Mouse (Mus musculus) heart, embryonic 11.5 days (tissue): ENCODE results near the gene Rasgrf1. TPM values are rescaled to one million over a fixed set of nuclear protein-coding genes. Genes with fewer than 3 reads are reported as not detected.

ENCODE experiments used
- ATAC-seq: fragments of 200-750 bp; cut with Nextera tagmentation; replicated peaks from 2 replicates; pipeline ENCODE4 v1.8.0; 2017; ENCODE audit warnings: moderate library complexity; ENCODE audit not compliant: insufficient number of reproducible peaks, low FRiP score, low TSS enrichment
- H3K27ac ChIP-seq: fragments of 300-500 bp; sonication (generic); 2 replicates; pipeline ENCODE4 v1.5.1; 2014; ENCODE audit warnings: mild to moderate bottlenecking, low read depth, low read length
- H3K27me3 ChIP-seq: fragments of 300-500 bp; sonication (generic); 2 replicates; pipeline ENCODE4 v1.6.1; 2014; ENCODE audit warnings: mild to moderate bottlenecking, low read length, mixed read lengths; ENCODE audit not compliant: control insufficient read depth, insufficient read depth
- H3K36me3 ChIP-seq: fragments of 300-500 bp; sonication (generic); 2 replicates; pipeline ENCODE4 v1.6.1; 2014; ENCODE audit warnings: mild to moderate bottlenecking, low read length, moderate library complexity, mixed read lengths; ENCODE audit not compliant: control insufficient read depth, insufficient read depth
- H3K4me1 ChIP-seq: fragments of 300-500 bp; sonication (generic); 2 replicates; pipeline ENCODE4 v1.6.1; 2014; ENCODE audit warnings: low read length; ENCODE audit not compliant: control insufficient read depth, insufficient read depth
- H3K4me2 ChIP-seq: fragments of 300-500 bp; sonication (generic); 2 replicates; pipeline ENCODE4 v1.6.1; 2014; ENCODE audit warnings: mild to moderate bottlenecking, moderate library complexity
- H3K4me3 ChIP-seq: fragments of 300-500 bp; sonication (generic); 2 replicates; pipeline ENCODE4 v1.5.1; 2014; ENCODE audit warnings: low read depth, low read length
- H3K9ac ChIP-seq: fragments of 300-500 bp; sonication (generic); 2 replicates; pipeline ENCODE4 v1.6.1; 2014; ENCODE audit warnings: mild to moderate bottlenecking, low read depth, low read length, moderate library complexity
- H3K9me3 ChIP-seq: fragments of 300-500 bp; sonication (generic); replicated peaks from 2 replicates; pipeline ENCODE4 v1.6.1; 2016; ENCODE audit warnings: low read length; ENCODE audit not compliant: control insufficient read depth
- WGBS: fragments of 180-500 bp; shearing (Covaris S2); extraction: QIAGEN DNeasy Blood & Tissue Kit; methylation state at CpG from one replicate; pipeline ENCODE4 v1.1.7; 2014; ENCODE audit not compliant: insufficient replicate concordance; 5-methylcytosine and 5-hydroxymethylcytosine counted together
- polyA plus RNA-seq: library from polyadenylated mRNA; unstranded; fragments of >200 nt; fragmentation: Nextera tagmentation; extraction: Ambion mirVana; gene quantifications from 2 replicates; pipeline ENCODE4 v1.2.1, GENCODE M21; 2014

Rasgrf1 gene
- polyA plus RNA-seq, 1 experiment from 2014 or later: 0.19 TPM

GRCm38 (mm10) chr9:89874434-89874833, 35.3 kb upstream of the Rasgrf1 start:
- H3K4me1 ChIP-seq: no peaks in the 10 kb centered on the region
- no peak for ATAC-seq
- H3K36me3 ChIP-seq: no peaks in the 10 kb centered on the region
- no peak overlapping the region for H3K4me2 ChIP-seq
- no peak overlapping the region for H3K4me3 ChIP-seq
- no peak overlapping the region for H3K9ac ChIP-seq
- H3K9me3 ChIP-seq: peaks cover 5% of the 10 kb centered on the region; the same call in 1 of the 2 replicates
- H3K27ac ChIP-seq: no peak overlapping the region
- peaks cover 39% of the 10 kb centered on the region for H3K27me3 ChIP-seq
- 55% methylated on average over 7 of the region's 7 CpGs for WGBS

- H3K36me3 ChIP-seq: no peaks in the 10 kb centered on the region
- H3K27me3 ChIP-seq: peaks cover 40% of the 10 kb centered on the region
- H3K4me2 ChIP-seq: no peak overlapping the region
- no peak overlapping the region for H3K9ac ChIP-seq
- no peak overlapping the region for H3K27ac ChIP-seq
- peaks cover 11% of the 10 kb centered on the region for H3K9me3 ChIP-seq
- WGBS: 53% methylated on average over 5 of the region's 5 CpGs
- no peak overlapping the region for H3K4me3 ChIP-seq
- ATAC-seq: no peak
- H3K4me1 ChIP-seq: no peaks in the 10 kb centered on the region
These were observed 34.2 kb upstream of the Rasgrf1 start for GRCm38 (mm10) chr9:89875551-89875950.

- ATAC-seq: no peak
- Histone ChIP-seq H3K9me3 (peaks cover 11% of the 10 kb centered on the region), H3K9ac (no peak overlapping the region), H3K4me1 (no peaks in the 10 kb centered on the region), H3K27me3 (peaks cover 38% of the 10 kb centered on the region), H3K27ac (no peak overlapping the region), H3K4me3 (no peak overlapping the region), H3K36me3 (no peaks in the 10 kb centered on the region), H3K4me2 (no peak overlapping the region)
- WGBS: 39% methylated on average over 11 of the region's 11 CpGs
These were observed 31.2 kb upstream of the Rasgrf1 start for GRCm38 (mm10) chr9:89878471-89879020.

GRCm38 (mm10) chr9:89879574-89879973, 30.1 kb upstream of the Rasgrf1 start:
- no peaks in the 10 kb centered on the region for H3K4me1 ChIP-seq
- peaks cover 32% of the 10 kb centered on the region for H3K27me3 ChIP-seq
- H3K9ac ChIP-seq: no peak overlapping the region
- no peaks in the 10 kb centered on the region for H3K36me3 ChIP-seq
- H3K9me3 ChIP-seq: peaks cover 11% of the 10 kb centered on the region
- H3K4me3 ChIP-seq: peak overlapping the region; percentile 8; the same call in 1 of the 2 replicates
- H3K4me2 ChIP-seq: peak overlapping the region; percentile 45
- ATAC-seq: no peak
- no peak overlapping the region for H3K27ac ChIP-seq
- WGBS: 52% methylated on average over 31 of the region's 31 CpGs

GRCm38 (mm10) chr9:89881552-89881951, 28.2 kb upstream of the Rasgrf1 start:
- no peak overlapping the region for H3K4me2 ChIP-seq
- peaks cover 38% of the 10 kb centered on the region for H3K27me3 ChIP-seq
- H3K9ac ChIP-seq: no peak overlapping the region
- H3K4me1 ChIP-seq: no peaks in the 10 kb centered on the region
- no peak for ATAC-seq
- WGBS: 55% methylated on average over 7 of the region's 7 CpGs
- peaks cover 11% of the 10 kb centered on the region for H3K9me3 ChIP-seq
- no peak overlapping the region for H3K27ac ChIP-seq
- no peaks in the 10 kb centered on the region for H3K36me3 ChIP-seq
- H3K4me3 ChIP-seq: no peak overlapping the region

GRCm38 (mm10) chr9:89882583-89882982, 27.1 kb upstream of the Rasgrf1 start:
- H3K9ac ChIP-seq: no peak overlapping the region
- 43% methylated on average over 7 of the region's 7 CpGs for WGBS
- H3K27me3 ChIP-seq: peaks cover 33% of the 10 kb centered on the region
- no peak overlapping the region for H3K27ac ChIP-seq
- no peaks in the 10 kb centered on the region for H3K36me3 ChIP-seq
- no peak overlapping the region for H3K4me3 ChIP-seq
- peaks cover 11% of the 10 kb centered on the region for H3K9me3 ChIP-seq
- H3K4me2 ChIP-seq: no peak overlapping the region
- no peak for ATAC-seq
- H3K4me1 ChIP-seq: no peaks in the 10 kb centered on the region

- Histone ChIP-seq H3K9ac (no peak overlapping the region), H3K27ac (no peak overlapping the region), H3K4me1 (no peaks in the 10 kb centered on the region), H3K36me3 (no peaks in the 10 kb centered on the region), H3K27me3 (peaks cover 20% of the 10 kb centered on the region), H3K9me3 (no peaks in the 10 kb centered on the region), H3K4me3 (no peak overlapping the region), H3K4me2 (no peak overlapping the region)
- no peak for ATAC-seq
- WGBS: 33% methylated on average over 7 of the region's 7 CpGs
These were observed 23.9 kb upstream of the Rasgrf1 start for GRCm38 (mm10) chr9:89885701-89886218.

GRCm38 (mm10) chr9:89891534-89892293, 18.0 kb upstream of the Rasgrf1 start:
- Histone ChIP-seq H3K36me3 (no peaks in the 10 kb centered on the region), H3K27ac (no peak overlapping the region), H3K4me2 (no peak overlapping the region), H3K4me3 (no peak overlapping the region), H3K9ac (no peak overlapping the region), H3K9me3 (no peaks in the 10 kb centered on the region), H3K4me1 (0 out of 2 replicates have a peak, but pooled peaks cover 3% of the 10 kb centered on the region), H3K27me3 (no peaks in the 10 kb centered on the region; the same call in 1 of the 2 replicates)
- ATAC-seq: no peak
- 57% methylated on average over 10 of the region's 10 CpGs for WGBS
